Mouse (Mus musculus): ENCODE data around the gene Galnt7.

Gene Galnt7

GRCm38 (mm10) chr8:57628787-57629664 lies 23.8 kb downstream of the Galnt7 start:
- no peak for DNase-seq (ENCODE audit: low spot score in 2 of 2)

GRCm38 (mm10) chr8:57627946-57628786 lies 24.7 kb downstream of the Galnt7 start:
- DNase-seq (ENCODE audit: low spot score in 2 of 2): no peak

GRCm38 (mm10) chr8:57623955-57624354 lies 28.9 kb downstream of the Galnt7 start:
- no peak for DNase-seq (ENCODE audit: low spot score in 2 of 2)

GRCm38 (mm10) chr8:57623051-57623450 lies 29.8 kb downstream of the Galnt7 start:
- no peak for DNase-seq (ENCODE audit: low spot score in 2 of 2)

GRCm38 (mm10) chr8:57616965-57617364 lies 35.9 kb downstream of the Galnt7 start:
- DNase-seq (ENCODE audit: low spot score in 2 of 2): no peak

- no peak for DNase-seq (ENCODE audit: low spot score in 2 of 2)
These were observed 37.7 kb downstream of the Galnt7 start for GRCm38 (mm10) chr8:57615016-57615657.

GRCm38 (mm10) chr8:57611419-57611977 lies 41.3 kb downstream of the Galnt7 start:
- no peak for DNase-seq (ENCODE audit: low spot score in 2 of 2)

- DNase-seq (ENCODE audit: low spot score in 2 of 2): no peak
These were observed 42.0 kb downstream of the Galnt7 start for GRCm38 (mm10) chr8:57610706-57611418.

- no peak for DNase-seq (ENCODE audit: low spot score in 2 of 2)
These were observed 50.3 kb downstream of the Galnt7 start for GRCm38 (mm10) chr8:57602511-57602910.

- DNase-seq (ENCODE audit: low spot score in 2 of 2): no peak
These were observed 50.8 kb downstream of the Galnt7 start for GRCm38 (mm10) chr8:57601987-57602418.

- DNase-seq (ENCODE audit: low spot score in 2 of 2): no peak
These were observed 52.8 kb downstream of the Galnt7 start for GRCm38 (mm10) chr8:57599813-57600555.

GRCm38 (mm10) chr8:57595853-57596252 lies 57.0 kb downstream of the Galnt7 start:
- no peak for DNase-seq (ENCODE audit: low spot score in 2 of 2)

- no peak for DNase-seq (ENCODE audit: low spot score in 2 of 2)
These were observed 58.5 kb downstream of the Galnt7 start for GRCm38 (mm10) chr8:57594175-57594885.

GRCm38 (mm10) chr8:57592604-57593003 lies 60.2 kb downstream of the Galnt7 start:
- DNase-seq (ENCODE audit: low spot score in 2 of 2): no peak

- DNase-seq (ENCODE audit: low spot score in 2 of 2): no peak
These were observed 61.2 kb downstream of the Galnt7 start for GRCm38 (mm10) chr8:57591681-57592080.

GRCm38 (mm10) chr8:57590015-57590414 lies 62.8 kb downstream of the Galnt7 start:
- no peak for DNase-seq (ENCODE audit: low spot score in 2 of 2)

GRCm38 (mm10) chr8:57589176-57589575 lies 63.7 kb downstream of the Galnt7 start:
- no peak for DNase-seq (ENCODE audit: low spot score in 2 of 2)

- DNase-seq (ENCODE audit: low spot score in 2 of 2): no peak
These were observed 64.2 kb downstream of the Galnt7 start for GRCm38 (mm10) chr8:57588604-57589003.

- DNase-seq (ENCODE audit: low spot score in 2 of 2): no peak
These were observed 66.2 kb downstream of the Galnt7 start for GRCm38 (mm10) chr8:57586667-57587066.

GRCm38 (mm10) chr8:57585831-57586230 lies 67.0 kb downstream of the Galnt7 start:
- DNase-seq (ENCODE audit: low spot score in 2 of 2): no peak

All from spleen, postnatal 4 days (tissue).